Mouse (Mus musculus) olfactory bulb, adult 2 months (tissue): Measurements from ENCODE around the gene Zfp512b. TPM values are rescaled to one million over a fixed set of nuclear protein-coding genes. Genes with fewer than 3 reads are reported as not detected.

Experiments
- H3K27ac ChIP-seq: fragments of 200-500 bp; 2 replicates; pipeline ENCODE4 v1.5.1; 2012; ENCODE audit warnings: low read depth, low read length; ENCODE audit not compliant: insufficient read depth
- H3K4me1 ChIP-seq: fragments of 200-500 bp; 2 replicates; pipeline ENCODE4 v1.6.1; 2012; ENCODE audit warnings: low read length; ENCODE audit not compliant: control insufficient read depth, insufficient read depth
- H3K4me3 ChIP-seq: fragments of 200-500 bp; 2 replicates; pipeline ENCODE4 v1.5.1; 2012; ENCODE audit warnings: mild to moderate bottlenecking, low read depth, low read length, moderate library complexity; ENCODE audit not compliant: insufficient read depth
- CTCF ChIP-seq: fragments of 200-500 bp; IDR thresholded peaks from 2 replicates; pipeline ENCODE4 v1.5.1; 2012; ENCODE audit warnings: low read depth, mild to moderate bottlenecking, low read length, moderate library complexity; ENCODE audit not compliant: insufficient read depth
- POLR2A ChIP-seq: fragments of 200-500 bp; IDR thresholded peaks from 2 replicates; pipeline ENCODE4 v1.6.1; 2012; ENCODE audit warnings: mild to moderate bottlenecking, low read depth, low read length, moderate library complexity; ENCODE audit not compliant: insufficient read depth
- WGBS: fragments of 180-500 bp; shearing (Covaris S2); methylation state at CpG from one replicate; pipeline ENCODE4 v1.1.7; 2018; 5-methylcytosine and 5-hydroxymethylcytosine counted together
- polyA plus RNA-seq: library from polyadenylated mRNA; stranded (reverse); fragments of >200 nt; gene quantifications from 2 replicates; pipeline ENCODE4 v1.2.4, GENCODE M21; 2012; ENCODE audit warnings: low replicate concordance; ENCODE audit not compliant: missing spikeins, insufficient read depth, insufficient read length

Zfp512b gene
- polyA plus RNA-seq, 1 experiment = not detected

DNA sequence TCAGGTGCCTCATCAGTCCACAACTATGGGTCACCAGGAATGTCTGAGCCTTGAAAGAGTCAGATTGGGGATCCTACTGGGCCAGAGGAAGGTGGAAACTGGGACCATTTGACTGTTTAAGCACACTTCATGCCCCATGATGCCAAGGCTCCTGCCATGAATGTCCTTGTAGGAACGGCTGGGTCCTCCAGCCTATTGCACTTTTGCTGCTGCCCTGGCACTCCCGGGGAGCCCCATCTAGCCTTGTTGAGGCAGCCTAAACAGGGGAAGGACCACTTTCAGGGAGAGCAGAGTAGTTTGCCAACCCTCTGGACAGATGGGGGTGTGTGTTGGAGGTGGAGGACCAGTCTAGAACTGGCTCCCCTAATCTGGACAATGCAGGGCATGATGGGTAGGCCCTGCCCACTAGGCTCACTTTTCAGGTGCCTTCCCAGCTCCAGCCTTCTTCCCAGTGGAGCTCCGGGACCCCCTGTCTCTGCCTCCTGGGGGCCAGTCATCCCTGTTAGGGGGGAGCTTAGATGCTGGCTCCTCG is 8.1 kb downstream of the Zfp512b start, which contains the start of gene Uckl1:
TSS of gene Uckl1 (minus strand) at position 482 of the 532 bp plus-strand sequence.
- 90% methylated on average over 4 of the region's 4 CpGs for WGBS
- TF ChIP-seq CTCF (no peak), POLR2A (no peak)
- no peak within 1 kb of the TSS for H3K27ac ChIP-seq
- H3K4me1 ChIP-seq = peaks cover 5% of the 10 kb centered on the region
- no peak within 1 kb of the TSS for H3K4me3 ChIP-seq

DNA sequence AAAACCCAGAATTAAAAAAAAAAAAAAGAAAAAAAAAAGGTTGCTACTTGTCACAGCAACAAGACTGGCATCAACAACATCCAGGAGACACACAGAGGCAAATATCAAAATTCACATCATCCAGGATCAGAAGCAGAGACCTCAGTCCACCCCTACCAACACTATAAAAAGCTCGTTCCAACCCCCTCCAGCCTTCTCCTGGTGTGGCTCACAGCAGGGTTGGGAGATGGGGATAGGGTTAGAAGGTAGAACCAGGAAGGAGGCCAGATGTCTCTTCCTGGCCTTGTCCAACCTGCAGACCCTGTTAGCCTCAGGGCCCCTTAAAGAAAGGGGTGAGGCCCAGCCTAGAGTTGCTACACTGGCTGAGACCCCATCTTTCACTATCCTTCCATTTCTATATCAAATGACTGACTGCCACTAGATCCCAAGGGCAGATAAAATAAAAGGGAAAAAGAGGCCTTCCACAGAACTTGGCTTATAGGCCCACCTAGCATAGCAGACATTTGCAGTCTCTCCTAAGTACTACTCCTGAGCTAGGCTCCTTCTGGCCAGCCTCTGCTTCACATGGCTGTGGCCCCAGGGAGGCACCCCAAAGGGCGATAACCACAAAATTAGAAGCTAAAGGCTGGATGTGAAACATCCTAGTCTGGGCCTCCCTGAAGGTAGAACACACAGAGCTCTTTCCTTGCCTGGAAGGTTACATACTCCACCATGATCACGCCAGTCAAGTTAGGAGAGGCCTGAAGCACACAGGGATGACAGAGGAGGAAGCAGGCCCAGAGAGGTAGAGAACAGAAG is 8.9 kb downstream of the Zfp512b start:
- TF ChIP-seq CTCF (no peak), POLR2A (no peak)
- Histone ChIP-seq H3K4me1 (peaks cover 10% of the 10 kb centered on the region), H3K27ac (no peak overlapping the region), H3K4me3 (no peak overlapping the region)
- WGBS = 83% methylated on average over 3 of the region's 3 CpGs

DNA sequence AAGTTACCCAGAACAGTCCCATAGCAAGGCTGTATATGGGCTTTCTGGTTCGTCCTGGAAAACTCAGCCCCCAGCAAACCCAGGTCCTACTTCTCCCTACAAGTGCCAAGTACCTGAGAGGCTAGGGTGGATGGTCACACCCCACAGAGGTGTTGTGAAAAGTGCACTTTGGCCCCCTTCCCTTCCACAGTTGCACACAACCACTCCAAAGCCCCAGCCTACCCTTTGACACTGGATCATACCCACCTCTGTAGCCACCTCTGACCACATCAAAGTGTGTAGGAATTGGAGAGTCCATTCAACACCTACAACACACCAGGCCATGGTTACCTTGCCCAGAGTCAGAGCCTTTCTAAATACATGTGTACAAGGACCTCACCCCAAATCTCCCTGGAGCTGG is 9.7 kb downstream of the Zfp512b start:
- TF ChIP-seq POLR2A (no peak), CTCF (no peak)
- 82% methylated on average over 1 of the region's 1 CpGs for WGBS
- H3K27ac ChIP-seq = no peak overlapping the region
- H3K4me3 ChIP-seq = no peak overlapping the region
- H3K4me1 ChIP-seq = peaks cover 17% of the 10 kb centered on the region

DNA sequence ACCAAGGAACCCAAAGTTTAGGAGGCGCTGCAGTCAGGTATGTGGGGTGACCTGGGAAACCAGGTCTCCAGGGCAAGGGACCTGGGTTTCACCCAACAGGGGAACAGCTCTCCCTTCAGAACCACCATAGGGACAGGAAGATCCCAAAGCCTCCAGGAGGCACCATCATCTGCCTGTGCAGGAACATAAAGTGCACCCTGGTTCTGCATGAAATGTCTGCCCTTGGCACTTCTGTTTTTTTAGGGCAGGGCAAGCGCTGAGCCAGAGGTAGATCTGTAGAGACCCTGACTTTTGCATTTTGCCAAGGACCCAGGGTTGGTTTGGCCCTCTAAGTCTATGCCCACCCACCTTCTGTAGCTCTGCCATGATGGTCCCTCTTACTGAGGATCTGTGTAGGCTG is 10.2 kb downstream of the Zfp512b start:
- Histone ChIP-seq H3K27ac (no peak overlapping the region), H3K4me3 (no peak overlapping the region), H3K4me1 (peaks cover 20% of the 10 kb centered on the region)
- no peak for TF ChIP-seq CTCF
- no peak for TF ChIP-seq POLR2A
- WGBS = 83% methylated on average over 2 of the region's 2 CpGs

DNA sequence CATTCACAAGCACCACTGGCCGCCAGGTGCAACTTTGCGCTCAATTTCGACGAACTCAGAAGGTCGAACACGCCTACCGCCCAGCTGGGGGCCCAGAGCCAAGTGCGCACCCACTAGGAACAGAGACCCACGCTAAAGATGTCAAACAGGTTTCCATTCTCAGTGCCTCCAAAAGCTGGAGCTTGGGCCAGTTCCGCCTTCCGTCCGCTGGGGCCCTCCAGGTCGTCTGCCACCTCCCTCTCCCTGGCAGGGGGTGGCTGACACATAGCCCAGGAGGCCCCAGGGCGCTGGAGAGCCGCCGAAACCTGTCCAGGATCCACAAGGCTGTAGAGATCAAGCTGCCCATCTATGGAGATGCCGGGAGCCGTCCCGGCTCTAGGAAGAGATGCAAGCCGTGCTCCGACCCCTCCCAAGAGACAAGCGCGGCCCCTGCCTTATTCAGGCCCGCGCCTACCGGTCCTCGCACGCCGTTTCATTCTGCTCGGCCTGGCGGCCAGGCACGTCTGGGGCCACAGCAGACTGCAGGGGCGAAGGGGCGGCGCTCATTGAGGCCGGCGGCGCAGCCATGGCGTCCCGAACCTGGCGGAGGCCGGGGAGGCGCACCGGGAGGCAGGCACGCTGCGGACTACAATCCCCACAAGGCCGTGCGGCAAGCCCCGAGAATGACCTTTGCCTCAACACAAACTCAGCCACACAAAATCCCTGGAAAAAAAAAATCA is 11.0 kb downstream of the Zfp512b start:
- Histone ChIP-seq H3K4me1 (peaks cover 23% of the 10 kb centered on the region), H3K27ac (peak overlapping the region; percentile 91), H3K4me3 (peak overlapping the region; percentile 81)
- no peak; the same call in 1 of the 2 replicates for TF ChIP-seq CTCF
- TF ChIP-seq POLR2A = peak; percentile 43; the same call in 1 of the 2 replicates
- under 1% methylated on average over 49 of the region's 49 CpGs for WGBS

DNA sequence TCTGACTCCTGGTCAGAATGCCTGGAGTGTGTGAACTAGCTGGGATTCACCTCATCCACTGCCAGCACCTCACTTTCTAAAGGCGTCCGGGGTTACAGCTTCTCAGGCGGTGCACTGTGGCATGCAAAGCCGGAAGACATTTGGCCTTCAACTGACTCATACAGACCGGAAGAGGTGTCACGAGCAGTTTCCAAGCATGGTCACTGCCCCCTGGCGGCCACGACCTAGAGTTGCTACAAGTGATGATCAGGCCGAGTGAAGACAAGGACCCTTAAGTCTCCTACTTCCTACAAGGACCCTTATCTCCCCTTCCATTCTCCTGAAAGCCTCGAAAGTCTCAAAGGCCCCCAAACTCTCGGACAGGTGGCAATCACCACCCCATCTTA is 11.6 kb downstream of the Zfp512b start:
- WGBS = 0% methylated on average over 11 of the region's 11 CpGs
- peak overlapping the region; percentile 81 for H3K4me3 ChIP-seq
- H3K4me1 ChIP-seq = peaks cover 23% of the 10 kb centered on the region
- H3K27ac ChIP-seq = peak overlapping the region; percentile 91
- TF ChIP-seq POLR2A (peak; percentile 35), CTCF (peak; percentile 81)

DNA sequence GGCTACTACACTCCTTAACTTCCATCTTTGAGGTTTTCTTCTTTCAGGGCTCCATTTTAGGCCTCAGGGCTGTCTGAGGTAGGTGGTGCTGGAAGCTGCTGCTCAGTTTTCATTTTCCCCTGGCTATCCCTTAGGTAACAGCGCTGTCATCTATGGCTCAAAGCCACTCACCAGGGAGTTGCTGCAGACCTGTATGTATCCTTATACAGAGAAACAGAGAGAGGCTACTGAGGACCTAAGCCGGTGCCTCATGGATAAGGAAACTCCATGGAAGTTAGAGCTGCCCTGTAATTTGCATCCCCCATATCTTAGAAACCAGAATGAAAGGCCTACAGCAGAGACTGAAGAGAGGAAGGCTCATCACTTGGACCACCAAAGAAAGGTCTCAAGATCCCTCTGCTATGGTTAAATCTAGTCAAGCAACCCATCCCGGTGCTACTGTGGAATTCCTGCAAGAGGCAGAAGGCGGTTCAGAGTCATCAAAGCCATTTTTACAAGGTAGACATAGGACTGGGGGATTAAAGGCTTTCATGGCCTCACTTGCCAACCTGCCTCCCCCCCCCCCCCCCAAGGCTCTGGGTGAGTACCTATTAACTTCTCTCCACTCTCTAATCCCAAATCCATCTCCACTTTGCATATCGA is 12.4 kb downstream of the Zfp512b start:
- Histone ChIP-seq H3K4me1 (peaks cover 23% of the 10 kb centered on the region), H3K4me3 (peak overlapping the region; percentile 81), H3K27ac (no peak overlapping the region)
- TF ChIP-seq POLR2A (no peak), CTCF (no peak)
- WGBS = 75% methylated on average over 5 of the region's 5 CpGs

DNA sequence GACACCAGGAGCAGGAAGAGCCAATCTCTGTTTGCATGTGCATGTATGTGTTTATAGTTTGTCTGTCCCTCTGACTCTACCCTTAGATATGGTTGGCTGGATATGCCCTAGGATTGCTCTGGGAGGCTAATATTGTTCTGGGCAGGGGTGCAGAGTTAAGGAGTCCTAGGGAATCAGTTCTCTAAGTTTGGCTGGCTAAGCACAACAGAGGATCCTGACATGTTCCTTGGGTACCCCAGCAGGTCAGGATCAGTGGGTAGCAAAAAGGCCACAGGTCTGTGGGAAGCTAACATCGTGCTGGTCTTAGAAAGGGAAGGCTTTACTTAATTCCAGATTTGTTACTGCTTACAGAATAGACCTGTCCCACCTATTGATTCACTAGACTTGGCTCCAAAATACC is 12.9 kb downstream of the Zfp512b start:
- Histone ChIP-seq H3K4me3 (no peak overlapping the region), H3K27ac (no peak overlapping the region), H3K4me1 (peaks cover 23% of the 10 kb centered on the region)
- TF ChIP-seq CTCF (no peak), POLR2A (no peak)
- WGBS = 86% methylated on average over 1 of the region's 1 CpGs
